Mouse (Mus musculus) hindlimb bud, embryonic 11.5 days (tissue): Measurements from ENCODE around the gene Olfr681.
"Not testable (repeated sequence)": the region's sequence is repeated elsewhere in the genome, so short reads cannot be mapped to it uniquely, and the experiment has no call there.

ENCODE experiments used
- DNase-seq: peaks from one replicate; pipeline ENCODE4 v3.0.0-alpha.2; 2012; ENCODE audit warnings: low read depth, low spot score; ENCODE audit errors: extremely low spot score

Olfr681 gene

DNA sequence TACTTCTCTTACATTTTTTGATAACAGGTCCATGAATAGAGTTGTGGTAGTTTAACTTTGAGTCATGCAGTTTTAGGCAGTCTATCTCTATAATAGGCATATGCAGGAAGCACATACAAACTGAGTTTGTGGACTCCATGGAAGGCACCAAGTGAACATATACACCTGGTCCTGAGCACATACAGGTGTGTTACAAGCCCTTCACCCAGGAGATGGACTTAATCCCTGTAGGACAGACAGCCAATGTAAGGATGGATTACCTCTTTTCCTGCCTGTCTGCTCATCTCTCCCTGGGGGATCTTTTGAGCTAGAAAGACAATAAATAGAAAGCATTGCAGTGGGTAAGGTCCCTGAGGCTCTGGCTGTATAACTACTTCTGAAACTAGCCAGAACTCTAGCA is at the start of gene Olfr681:
Olfr681 (plus strand) TSS at position 301 of the 400 bp plus-strand sequence.
- DNase-seq = no peak

DNA sequence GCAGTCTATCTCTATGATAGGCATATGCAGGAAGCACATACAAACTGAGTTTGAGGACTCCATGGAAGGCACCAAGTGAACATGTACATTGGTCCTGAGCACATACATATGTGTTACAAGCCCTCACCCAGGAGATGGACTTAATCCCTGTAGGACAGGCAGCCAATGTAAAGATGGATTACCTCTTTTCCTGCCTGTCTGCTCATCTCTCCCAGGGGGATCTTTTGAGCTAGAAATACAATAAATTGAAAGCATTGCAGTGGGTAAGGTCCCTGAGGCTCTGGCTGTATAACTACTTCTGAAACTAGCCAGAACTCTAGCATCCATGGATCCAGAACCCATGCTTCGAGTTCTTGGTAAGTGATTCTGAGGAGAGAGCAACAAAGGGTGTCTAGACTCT is 35.7 kb upstream of the Olfr681 start, which contains the start of gene Olfr679:
Olfr679 (plus strand) TSS at position 301 of the 400 bp plus-strand sequence.
- no peak for DNase-seq

DNA sequence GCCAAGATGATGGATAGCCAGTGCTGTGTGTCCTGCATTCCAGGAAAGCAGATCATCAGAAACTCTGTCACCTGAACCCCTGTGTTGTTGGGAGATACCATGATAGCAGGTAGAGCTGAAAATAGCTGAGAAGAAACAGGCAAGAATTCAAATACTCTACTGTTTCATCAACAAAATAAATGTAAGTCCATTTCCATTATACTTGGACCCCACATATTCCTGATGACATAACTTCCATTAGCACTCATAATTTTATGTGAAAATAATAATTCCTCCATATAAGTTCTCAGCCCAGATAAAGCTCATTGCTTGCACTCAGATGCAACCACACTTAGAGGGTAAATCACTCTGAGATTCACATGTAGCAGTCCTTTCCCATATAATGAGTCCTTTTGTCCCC is 23.9 kb upstream of the Olfr681 start, which contains the start of gene Olfr680-ps1:
Olfr680-ps1 (minus strand) TSS at position 101 of the 400 bp plus-strand sequence.
- DNase-seq = not testable (repeated sequence)

DNA sequence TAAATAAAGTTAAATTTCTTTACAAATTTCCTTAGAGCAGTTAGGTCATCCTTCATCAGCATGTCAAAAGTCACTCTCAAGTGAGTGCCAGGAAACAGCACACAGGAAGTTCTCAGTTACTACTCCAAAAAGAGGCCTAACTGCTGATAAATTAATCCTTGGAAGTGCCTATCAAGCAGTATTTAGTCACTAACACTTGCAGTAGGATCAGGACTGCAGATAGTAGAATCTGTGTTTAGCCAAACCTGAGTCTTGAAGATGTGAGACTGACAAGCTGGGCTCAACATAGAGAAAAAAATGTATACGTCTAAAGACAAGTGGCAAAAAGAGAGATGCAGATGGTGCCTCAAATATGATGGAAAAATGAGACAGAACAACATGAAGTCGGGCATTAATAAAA is 24.6 kb downstream of the Olfr681 start:
- no peak for DNase-seq

DNA sequence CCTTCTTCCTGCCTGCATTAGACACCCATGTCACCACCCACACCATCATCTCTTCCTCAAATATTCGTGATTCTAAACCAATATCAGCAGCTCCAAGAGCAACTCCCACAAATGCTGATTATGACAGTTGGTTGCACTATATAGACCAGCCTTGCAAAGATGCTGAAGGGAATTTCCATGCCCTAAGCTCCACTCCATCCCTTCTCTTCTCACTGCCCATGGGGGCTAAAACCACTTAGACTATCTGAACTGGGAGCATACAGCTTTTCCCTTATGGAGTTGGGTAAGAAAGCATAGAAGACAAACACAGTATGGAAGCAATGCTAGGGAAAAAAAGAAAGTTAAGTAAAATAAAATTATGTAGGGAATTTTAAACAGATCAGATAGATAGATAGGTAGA is 30.3 kb downstream of the Olfr681 start, which contains the start of gene Olfr683:
Olfr683 (minus strand) TSS at position 101 of the 400 bp plus-strand sequence.
- no peak for DNase-seq

DNA sequence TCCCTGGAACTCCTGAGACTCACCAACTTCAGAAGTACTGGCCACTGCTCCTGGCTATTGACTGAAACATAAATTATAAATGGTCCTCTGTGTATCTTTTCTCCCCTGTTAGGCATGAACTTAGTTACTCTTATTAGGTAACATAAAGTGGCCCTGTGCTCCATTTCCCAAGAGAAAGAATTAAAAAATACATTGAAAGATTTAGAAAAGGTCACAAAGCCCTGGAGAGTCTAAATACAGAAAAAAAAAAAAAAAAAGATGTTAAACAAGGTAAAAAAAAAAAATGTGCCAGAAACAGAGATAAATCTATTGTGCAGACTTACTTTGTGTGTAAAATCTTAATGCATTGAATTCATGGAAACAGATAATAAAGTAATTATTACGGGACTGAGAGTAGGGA is 46.9 kb downstream of the Olfr681 start, which contains the start of gene Olfr684:
Olfr684 (minus strand) TSS at position 101 of the 400 bp plus-strand sequence.
- no peak for DNase-seq

DNA sequence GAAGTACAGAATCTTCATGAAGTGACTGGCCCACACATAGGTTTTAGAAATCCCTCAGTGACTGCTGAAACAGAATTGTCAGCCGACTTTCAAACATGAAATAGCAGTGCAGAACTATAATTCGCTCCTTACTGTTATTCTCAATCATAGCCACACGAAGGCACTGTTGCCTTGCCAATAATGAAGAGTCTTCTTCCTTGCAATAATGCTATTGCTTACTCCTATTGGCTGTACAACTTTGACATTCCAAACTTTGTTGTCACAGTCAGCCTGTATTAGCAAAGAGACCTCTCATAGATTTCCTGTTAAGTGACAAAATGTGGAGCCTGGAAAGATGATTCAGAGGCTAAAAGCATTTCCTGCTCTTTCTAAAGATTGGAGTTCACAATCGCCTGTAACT is 54.1 kb downstream of the Olfr681 start:
- no peak for DNase-seq
